ENCODE assay signal across 7 mouse cellular contexts in genomic region chr1:179516941-179517712, GRCm38 (mm10). TPM values are rescaled to one million over a fixed set of nuclear protein-coding genes. Genes with fewer than 3 reads are reported as not detected.
DNase-seq lines count a peak whose midpoint lies in the region; ATAC-seq and TF ChIP-seq lines count a peak whose summit lies in the region.

No protein-coding gene starts in this region.

- WGBS in heart, embryonic 13.5 days = under 1% methylated on average over 21 of the region's 21 CpGs
- WGBS in limb, embryonic 12.5 days = under 1% methylated on average over 21 of the region's 21 CpGs
- WGBS in midbrain, embryonic 12.5 days = under 1% methylated on average over 21 of the region's 21 CpGs

- no peak for TF ChIP-seq CTCF in ES-Bruce4 (IDR thresholded peaks at IDR 0.05; ENCODE audit: low read depth, low read length)

- no peaks in the 10 kb centered on the region for H3K9me3 ChIP-seq in ES-Bruce4 (replicated peaks; ENCODE audit: control insufficient read depth, insufficient read depth, low read length, poor library complexity, severe bottlenecking)
- no peaks in the 10 kb centered on the region for H3K9me3 ChIP-seq in heart, embryonic 13.5 days
- H3K9me3 ChIP-seq in limb, embryonic 12.5 days = no peaks in the 10 kb centered on the region
- no peaks in the 10 kb centered on the region for H3K9me3 ChIP-seq in midbrain, embryonic 12.5 days

- no peak overlapping the region for H3K27ac ChIP-seq in ES-Bruce4 (ENCODE audit: insufficient read depth, low read length)
- H3K27ac ChIP-seq in heart, embryonic 13.5 days (replicated peaks) = peak overlapping the region; percentile 69
- H3K27ac ChIP-seq in limb, embryonic 12.5 days = peak overlapping the region; percentile 50
- H3K27ac ChIP-seq in midbrain, embryonic 12.5 days (replicated peaks) = no peak overlapping the region

- H3K27me3 ChIP-seq in ES-Bruce4 (ENCODE audit: control insufficient read depth, insufficient read depth, low read length, poor library complexity, severe bottlenecking) = no peaks in the 10 kb centered on the region
- no peaks in the 10 kb centered on the region for H3K27me3 ChIP-seq in heart, embryonic 13.5 days (replicated peaks)
- no peaks in the 10 kb centered on the region for H3K27me3 ChIP-seq in limb, embryonic 12.5 days
- H3K27me3 ChIP-seq in midbrain, embryonic 12.5 days = 0 out of 2 replicates have a peak, but pooled peaks cover 4% of the 10 kb centered on the region

- H3K4me2 ChIP-seq in heart, embryonic 13.5 days = peak overlapping the region; percentile 99
- H3K4me2 ChIP-seq in limb, embryonic 12.5 days = peak overlapping the region; percentile 97
- peak overlapping the region; percentile 98 for H3K4me2 ChIP-seq in midbrain, embryonic 12.5 days (replicated peaks)

- H3K36me3 ChIP-seq in ES-Bruce4 (ENCODE audit: control insufficient read depth, insufficient read depth, low read length, poor library complexity, severe bottlenecking) = no peaks in the 10 kb centered on the region
- H3K36me3 ChIP-seq in heart, embryonic 13.5 days = no peaks in the 10 kb centered on the region
- no peaks in the 10 kb centered on the region for H3K36me3 ChIP-seq in limb, embryonic 12.5 days
- no peaks in the 10 kb centered on the region for H3K36me3 ChIP-seq in midbrain, embryonic 12.5 days

- DNase-seq in B cell, adult 2 months = peak; percentile 19 to 27
- peak; percentile 10 to 40 for DNase-seq in cerebellum, postnatal 10 days
- DNase-seq in thymus, postnatal 14 days = peak; percentile 49

- TF ChIP-seq EP300 in ES-Bruce4 (IDR thresholded peaks at IDR 0.05; ENCODE audit: insufficient read depth, low read depth, low read length) = no peak

- H3K4me1 ChIP-seq in ES-Bruce4 (ENCODE audit: control insufficient read depth, insufficient read depth, low read length) = no peaks in the 10 kb centered on the region
- peaks cover 13% of the 10 kb centered on the region for H3K4me1 ChIP-seq in heart, embryonic 13.5 days
- peaks cover 6% of the 10 kb centered on the region for H3K4me1 ChIP-seq in limb, embryonic 12.5 days (replicated peaks)
- 0 out of 2 replicates have a peak, but pooled peaks cover 7% of the 10 kb centered on the region for H3K4me1 ChIP-seq in midbrain, embryonic 12.5 days

- H3K4me3 ChIP-seq in ES-Bruce4 (ENCODE audit: low read depth, low read length) = peak overlapping the region; percentile 71
- H3K4me3 ChIP-seq in heart, embryonic 13.5 days = peak overlapping the region; percentile 90
- H3K4me3 ChIP-seq in limb, embryonic 12.5 days (replicated peaks) = peak overlapping the region; percentile 74
- H3K4me3 ChIP-seq in midbrain, embryonic 12.5 days = peak overlapping the region; percentile 58

- peak; percentile 19; the same call in 1 of the 2 replicates for ATAC-seq in heart, embryonic 13.5 days (ENCODE audit: extremely low read depth, insufficient number of reproducible peaks, low FRiP score, low TSS enrichment)
- ATAC-seq in limb, embryonic 12.5 days (ENCODE audit: insufficient number of reproducible peaks, insufficient read depth, low FRiP score, low TSS enrichment, low read depth) = peak; percentile 73; the same call in 1 of the 2 replicates
- peak; percentile 64 for ATAC-seq in midbrain, embryonic 12.5 days (ENCODE audit: low FRiP score, low read depth)

- H3K9ac ChIP-seq in ES-Bruce4 (ENCODE audit: low read depth, poor library complexity, severe bottlenecking) = peak overlapping the region; percentile 61
- peak overlapping the region; percentile 91 for H3K9ac ChIP-seq in heart, embryonic 13.5 days
- H3K9ac ChIP-seq in limb, embryonic 12.5 days (replicated peaks) = peak overlapping the region; percentile 79
- H3K9ac ChIP-seq in midbrain, embryonic 12.5 days (replicated peaks) = peak overlapping the region; percentile 66

- TF ChIP-seq POLR2A in ES-Bruce4 (IDR thresholded peaks at IDR 0.05; ENCODE audit: insufficient read depth, low read length) = no peak

RNA-seq across cellular contexts. Expression of gene Smyd3, which starts 0.7 kb away (rescaled TPM):
- 40.2 and 44.0 TPM in 2 replicates for polyA plus RNA-seq in ES-Bruce4 (2011; ENCODE audit: insufficient read depth, insufficient read length, low read depth, missing spikeins)
- 9.6 and 9.7 TPM in 2 replicates for polyA plus RNA-seq in heart, embryonic 13.5 days (2015; fragmentation: Nextera tagmentation; extraction: Ambion mirVana)
- polyA plus RNA-seq in limb, embryonic 12.5 days (2016; fragmentation: Nextera tagmentation; extraction: Ambion mirVana) = 26.5 and 26.6 TPM in 2 replicates
- polyA plus RNA-seq in midbrain, embryonic 12.5 days (2016; fragmentation: Nextera tagmentation; extraction: Ambion mirVana) = 12.2 and 14.3 TPM in 2 replicates

RNA-seq across cellular contexts. Expression of gene Tfb2m, which starts 28.9 kb away (rescaled TPM):
- 23.1 and 26.5 TPM in 2 replicates for polyA plus RNA-seq in ES-Bruce4 (2011; ENCODE audit: insufficient read depth, insufficient read length, low read depth, missing spikeins)
- polyA plus RNA-seq in heart, embryonic 13.5 days (2015; fragmentation: Nextera tagmentation; extraction: Ambion mirVana) = 20.2 and 24.8 TPM in 2 replicates
- 27.0 and 28.4 TPM in 2 replicates for polyA plus RNA-seq in limb, embryonic 12.5 days (2016; fragmentation: Nextera tagmentation; extraction: Ambion mirVana)
- 24.6 and 27.0 TPM in 2 replicates for polyA plus RNA-seq in midbrain, embryonic 12.5 days (2016; fragmentation: Nextera tagmentation; extraction: Ambion mirVana)

RNA-seq across cellular contexts. Expression of gene Cnst, which starts 29.0 kb away (rescaled TPM):
- 10.2 and 11.6 TPM in 2 replicates for polyA plus RNA-seq in ES-Bruce4 (2011; ENCODE audit: insufficient read depth, insufficient read length, low read depth, missing spikeins)
- polyA plus RNA-seq in heart, embryonic 13.5 days (2015; fragmentation: Nextera tagmentation; extraction: Ambion mirVana) = 16.0 and 16.6 TPM in 2 replicates
- 19.9 and 21.4 TPM in 2 replicates for polyA plus RNA-seq in limb, embryonic 12.5 days (2016; fragmentation: Nextera tagmentation; extraction: Ambion mirVana)
- polyA plus RNA-seq in midbrain, embryonic 12.5 days (2016; fragmentation: Nextera tagmentation; extraction: Ambion mirVana) = 26.9 and 32.3 TPM in 2 replicates

Comparison
In these comparisons a context has a peak if more than half of its experiments do, and no peak if none do; other contexts are left out.
1. H3K27ac ChIP-seq: peak in heart, embryonic 13.5 days (single experiment) and limb, embryonic 12.5 days (single experiment); none in ES-Bruce4 (single experiment) and midbrain, embryonic 12.5 days (single experiment).
2. ATAC-seq: peak in every context shown above with its lines; median percentile 73 in limb, embryonic 12.5 days; 64 in midbrain, embryonic 12.5 days; 19 in heart, embryonic 13.5 days.
3. Peak in every context shown above with its lines, with median percentiles within 50 percentile points of each other: DNase-seq, H3K4me3 ChIP-seq, H3K9ac ChIP-seq and H3K4me2 ChIP-seq.